ENCODE assay signal across 23 mouse cellular contexts in genomic region chr6:134639900-134640299, GRCm38 (mm10).
"Had no signal": no experiment of that assay in that cellular context is flagged by ENCODE, and none has a peak within 500 bp of the region (broad histone marks: within the 10 kb centered on the region; RNA-seq: fewer than 3 reads in every experiment).

No protein-coding gene starts in this region.

- H3K36me3 ChIP-seq: heart, embryonic 10.5 days; heart, embryonic 12.5 days; hindbrain, embryonic 15.5 days; kidney, embryonic 15.5 days; limb, embryonic 13.5 days; limb, embryonic 15.5 days; liver, embryonic 12.5 days had no signal

- H3K27me3 ChIP-seq: heart, embryonic 12.5 days; hindbrain, embryonic 13.5 days; hindbrain, embryonic 15.5 days; kidney, embryonic 15.5 days; limb, embryonic 13.5 days; limb, embryonic 15.5 days; liver, embryonic 12.5 days had no signal

- H3K27ac ChIP-seq: hindbrain, embryonic 13.5 days; hindbrain, embryonic 15.5 days; hindbrain, postnatal 0 days; kidney, embryonic 15.5 days; kidney, postnatal 0 days; limb, embryonic 13.5 days; limb, embryonic 15.5 days; liver, embryonic 12.5 days had no signal

- H3K9me3 ChIP-seq: heart, embryonic 10.5 days; heart, embryonic 12.5 days; hindbrain, embryonic 13.5 days; hindbrain, embryonic 15.5 days; kidney, embryonic 15.5 days; limb, embryonic 13.5 days; limb, embryonic 15.5 days; liver, embryonic 12.5 days had no signal

- H3K9ac ChIP-seq: heart, embryonic 12.5 days; hindbrain, embryonic 13.5 days; hindbrain, embryonic 15.5 days; kidney, embryonic 15.5 days; limb, embryonic 13.5 days; limb, embryonic 15.5 days; liver, embryonic 12.5 days had no signal

- H3K4me1 ChIP-seq: heart, embryonic 10.5 days; heart, embryonic 12.5 days had no signal

- DNase-seq: gastrocnemius, adult 2 months; gastrocnemius, postnatal 10 days; gastrocnemius, postnatal 25 days; heart, adult 18-20 months; heart, postnatal 10 days; kidney, adult 11 months; kidney, adult 2 months; kidney, adult 9 months; kidney, postnatal 14 days; kidney, postnatal 36 days; layer of hippocampus, adult 9-11 months; layer of hippocampus, postnatal 36 days; left cerebral cortex, postnatal 4 days had no signal
